Mouse (Mus musculus): Measurements from ENCODE around the gene Pram1. TPM values are rescaled to one million over a fixed set of nuclear protein-coding genes. Genes with fewer than 3 reads are reported as not detected.
A peak's percentile ranks its signal among the peaks of the same experiment; 100 is the strongest.

The Pram1 gene
- polyA plus RNA-seq, 1 experiment: 5.3 TPM

GRCm38 (mm10) chr17:33628621-33629486 lies 9.0 kb upstream of the Pram1 start, which contains the start of gene Zfp414:
Gene Zfp414, plus strand, starts transcription at chr17:33629090.
- Histone ChIP-seq H3K4me1 (ENCODE audit: control insufficient read depth, insufficient read depth, low read length) (peaks cover 18% of the 10 kb centered on the region), H3K27ac (ENCODE audit: insufficient read depth, low read depth, low read length) (peak within 1 kb of the TSS; percentile 90), H3K4me3 (ENCODE audit: insufficient read depth, low read length) (peak within 1 kb of the TSS; percentile 86)
- TF ChIP-seq POLR2A (IDR thresholded peaks at IDR 0.05; ENCODE audit: borderline replicate concordance, low read depth, low read length): no peak
- TF ChIP-seq CTCF (IDR thresholded peaks at IDR 0.05; ENCODE audit: low read depth, low read length): no peak

- Histone ChIP-seq H3K27ac (ENCODE audit: insufficient read depth, low read depth, low read length) (peak overlapping the region; percentile 64), H3K4me3 (ENCODE audit: insufficient read depth, low read length) (peak overlapping the region; percentile 86)
- TF ChIP-seq POLR2A (IDR thresholded peaks at IDR 0.05; ENCODE audit: borderline replicate concordance, low read depth, low read length): no peak
- TF ChIP-seq CTCF (IDR thresholded peaks at IDR 0.05; ENCODE audit: low read depth, low read length): no peak
Observed at GRCm38 (mm10) chr17:33629487-33630125, 8.2 kb upstream of the Pram1 start.

GRCm38 (mm10) chr17:33630171-33630895 lies 7.5 kb upstream of the Pram1 start:
- peak overlapping the region; percentile 86; the same call in 1 of the 2 replicates for H3K4me3 ChIP-seq (ENCODE audit: insufficient read depth, low read length)
- H3K27ac ChIP-seq (ENCODE audit: insufficient read depth, low read depth, low read length): no peak overlapping the region
- H3K4me1 ChIP-seq (ENCODE audit: control insufficient read depth, insufficient read depth, low read length): peaks cover 18% of the 10 kb centered on the region
- TF ChIP-seq POLR2A (IDR thresholded peaks at IDR 0.05; ENCODE audit: borderline replicate concordance, low read depth, low read length) (no peak), CTCF (IDR thresholded peaks at IDR 0.05; ENCODE audit: low read depth, low read length) (no peak)

More at GRCm38 (mm10) chr17:33629487-33630125, 8.2 kb upstream of the Pram1 start:
- peaks cover 18% of the 10 kb centered on the region for H3K4me1 ChIP-seq (ENCODE audit: control insufficient read depth, insufficient read depth, low read length)

GRCm38 (mm10) chr17:33631236-33631635 lies 6.6 kb upstream of the Pram1 start:
- peaks cover 18% of the 10 kb centered on the region for H3K4me1 ChIP-seq (ENCODE audit: control insufficient read depth, insufficient read depth, low read length)
- H3K4me3 ChIP-seq (ENCODE audit: insufficient read depth, low read length): no peak overlapping the region
- no peak overlapping the region for H3K27ac ChIP-seq (ENCODE audit: insufficient read depth, low read depth, low read length)
- TF ChIP-seq POLR2A (IDR thresholded peaks at IDR 0.05; ENCODE audit: borderline replicate concordance, low read depth, low read length): no peak
- no peak for TF ChIP-seq CTCF (IDR thresholded peaks at IDR 0.05; ENCODE audit: low read depth, low read length)

- Histone ChIP-seq H3K27ac (ENCODE audit: insufficient read depth, low read depth, low read length) (no peak overlapping the region), H3K4me1 (ENCODE audit: control insufficient read depth, insufficient read depth, low read length) (peaks cover 19% of the 10 kb centered on the region), H3K4me3 (ENCODE audit: insufficient read depth, low read length) (no peak overlapping the region)
- TF ChIP-seq POLR2A (IDR thresholded peaks at IDR 0.05; ENCODE audit: borderline replicate concordance, low read depth, low read length) (no peak), CTCF (IDR thresholded peaks at IDR 0.05; ENCODE audit: low read depth, low read length) (no peak)
Observed at GRCm38 (mm10) chr17:33631796-33632195, 6.1 kb upstream of the Pram1 start.

- Histone ChIP-seq H3K4me1 (ENCODE audit: control insufficient read depth, insufficient read depth, low read length) (peaks cover 48% of the 10 kb centered on the region), H3K4me3 (ENCODE audit: insufficient read depth, low read length) (no peak overlapping the region), H3K27ac (ENCODE audit: insufficient read depth, low read depth, low read length) (no peak overlapping the region)
- TF ChIP-seq CTCF (IDR thresholded peaks at IDR 0.05; ENCODE audit: low read depth, low read length) (no peak), POLR2A (IDR thresholded peaks at IDR 0.05; ENCODE audit: borderline replicate concordance, low read depth, low read length) (no peak)
Observed at GRCm38 (mm10) chr17:33637038-33637437, 818 bp upstream of the Pram1 start.

GRCm38 (mm10) chr17:33639743-33640142 lies 1.9 kb downstream of the Pram1 start:
- Histone ChIP-seq H3K4me1 (ENCODE audit: control insufficient read depth, insufficient read depth, low read length) (peaks cover 49% of the 10 kb centered on the region), H3K4me3 (ENCODE audit: insufficient read depth, low read length) (no peak overlapping the region), H3K27ac (ENCODE audit: insufficient read depth, low read depth, low read length) (peak overlapping the region; percentile 87)
- no peak for TF ChIP-seq POLR2A (IDR thresholded peaks at IDR 0.05; ENCODE audit: borderline replicate concordance, low read depth, low read length)
- TF ChIP-seq CTCF (IDR thresholded peaks at IDR 0.05; ENCODE audit: low read depth, low read length): no peak

- H3K4me1 ChIP-seq (ENCODE audit: control insufficient read depth, insufficient read depth, low read length): peaks cover 28% of the 10 kb centered on the region
- H3K4me3 ChIP-seq (ENCODE audit: insufficient read depth, low read length): no peak overlapping the region
- TF ChIP-seq CTCF (IDR thresholded peaks at IDR 0.05; ENCODE audit: low read depth, low read length): no peak
- no peak for TF ChIP-seq POLR2A (IDR thresholded peaks at IDR 0.05; ENCODE audit: borderline replicate concordance, low read depth, low read length)
Observed at GRCm38 (mm10) chr17:33644068-33644467, 6.2 kb downstream of the Pram1 start.

GRCm38 (mm10) chr17:33645073-33645472 lies 7.2 kb downstream of the Pram1 start:
- no peak overlapping the region for H3K4me3 ChIP-seq (ENCODE audit: insufficient read depth, low read length)
- TF ChIP-seq CTCF (IDR thresholded peaks at IDR 0.05; ENCODE audit: low read depth, low read length) (no peak), POLR2A (IDR thresholded peaks at IDR 0.05; ENCODE audit: borderline replicate concordance, low read depth, low read length) (no peak)
- no peak overlapping the region for H3K27ac ChIP-seq (ENCODE audit: insufficient read depth, low read depth, low read length)
- H3K4me1 ChIP-seq (ENCODE audit: control insufficient read depth, insufficient read depth, low read length): peaks cover 19% of the 10 kb centered on the region

More at GRCm38 (mm10) chr17:33644068-33644467, 6.2 kb downstream of the Pram1 start:
- H3K27ac ChIP-seq (ENCODE audit: insufficient read depth, low read depth, low read length): no peak overlapping the region

Data from bone marrow macrophage, adult 2 months (primary cell).